Mouse (Mus musculus): ENCODE data around the gene Ass1.

GRCm38 (mm10) chr2:31530201-31530600 is 60.2 kb downstream of the Ass1 start:
- no peak for TF ChIP-seq CTCF (IDR thresholded peaks at IDR 0.05; ENCODE audit: low read depth, low read length)
- no peak for TF ChIP-seq POLR2A (IDR thresholded peaks at IDR 0.05; ENCODE audit: extremely low read depth, insufficient read depth, low read length)

Data from liver, adult 2 months (tissue).